Mouse (Mus musculus): ENCODE data around the gene P3h1.
"Not testable (repeated sequence)": the region's sequence is repeated elsewhere in the genome, so short reads cannot be mapped to it uniquely, and the experiment has no call there.

Gene P3h1

GRCm38 (mm10) chr4:119278784-119279183 is 46.1 kb downstream of the P3h1 start:
- not testable (repeated sequence) for DNase-seq

GRCm38 (mm10) chr4:119284861-119285260 is 52.1 kb downstream of the P3h1 start:
- no peak for DNase-seq

- no peak for DNase-seq
These were observed 52.6 kb downstream of the P3h1 start for GRCm38 (mm10) chr4:119285336-119285735.

GRCm38 (mm10) chr4:119291921-119292320 is 59.2 kb downstream of the P3h1 start:
- no peak for DNase-seq

- peak; percentile 71 for DNase-seq
These were observed 60.3 kb downstream of the P3h1 start for GRCm38 (mm10) chr4:119292771-119293573.

- peak; percentile 55 for DNase-seq
These were observed 61.0 kb downstream of the P3h1 start for GRCm38 (mm10) chr4:119293574-119294258.

GRCm38 (mm10) chr4:119294415-119295133 is 61.9 kb downstream of the P3h1 start, which contains the start of gene Ybx1:
Ybx1 (minus strand) TSS chr4:119294604.
- peak; percentile 99 for DNase-seq

GRCm38 (mm10) chr4:119295134-119295453 is 62.4 kb downstream of the P3h1 start:
- no peak for DNase-seq

GRCm38 (mm10) chr4:119297361-119297760 is 64.6 kb downstream of the P3h1 start:
- DNase-seq: no peak
